Mouse (Mus musculus) left cerebral cortex, adult 11 months (tissue): ENCODE measurements around the gene Ptprf.

Experiments used
- DNase-seq: peaks from one replicate; pipeline ENCODE4 v3.0.0; 2022; ENCODE audit warnings: low spot score

Gene Ptprf

DNA sequence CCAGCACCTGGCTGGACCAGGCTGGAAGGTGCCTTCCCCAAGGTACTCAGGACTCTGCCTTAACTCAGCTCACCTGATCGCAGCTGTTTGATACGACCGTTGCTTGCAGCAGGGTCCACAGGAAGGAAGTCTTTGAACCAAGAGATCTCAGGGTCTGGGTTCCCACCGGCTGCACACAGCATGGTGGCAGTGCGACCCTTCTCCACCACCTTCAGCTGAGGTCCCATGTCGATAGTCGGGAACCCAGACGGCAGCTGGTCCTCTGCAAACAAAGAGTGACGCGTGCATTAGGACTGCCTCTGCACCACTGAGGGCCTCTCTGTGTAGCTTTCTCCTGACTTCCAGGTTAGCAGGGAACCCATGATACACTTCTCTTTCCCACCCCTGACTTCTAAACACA lies 33.8 kb downstream of the Ptprf start:
- no peak for DNase-seq

DNA sequence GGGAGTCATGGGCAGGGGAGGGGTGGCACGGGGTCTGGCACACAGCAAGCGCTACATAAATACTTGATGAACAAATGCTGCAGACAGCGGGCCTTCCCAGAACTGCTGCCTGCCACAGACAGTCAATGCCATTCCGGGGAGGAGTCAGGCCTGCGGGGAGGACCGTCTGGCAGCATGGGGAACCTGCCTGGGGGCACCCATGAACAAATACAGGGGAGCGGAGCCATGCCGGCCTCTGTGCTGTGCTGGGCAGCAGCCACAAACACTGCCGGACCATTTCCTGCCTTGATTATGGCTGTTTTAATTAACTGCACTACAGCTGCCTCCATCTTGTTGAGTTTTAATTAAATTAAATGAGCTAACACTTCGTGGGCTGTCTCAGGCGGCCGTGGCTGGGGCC lies 35.0 kb downstream of the Ptprf start:
- no peak for DNase-seq

DNA sequence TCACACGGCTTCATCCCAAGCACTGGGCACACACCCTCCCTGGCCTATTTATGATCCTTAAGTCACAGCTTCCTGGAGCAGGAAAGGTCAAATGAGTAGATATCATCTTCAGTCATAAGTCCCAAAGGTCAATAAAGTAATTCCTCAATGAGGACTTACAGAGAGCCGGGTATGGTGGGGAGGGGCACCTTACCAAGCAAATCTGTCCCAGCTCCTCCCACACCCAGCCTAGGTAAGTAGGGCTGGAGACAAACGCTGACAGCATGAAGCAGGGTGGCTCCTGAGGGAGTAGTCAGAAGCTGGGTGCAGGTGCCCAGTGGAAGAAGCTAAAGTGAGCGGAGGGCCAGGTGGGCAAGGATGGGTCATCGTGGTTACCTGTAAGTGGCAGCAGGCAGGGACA lies 36.3 kb downstream of the Ptprf start:
- DNase-seq: no peak

DNA sequence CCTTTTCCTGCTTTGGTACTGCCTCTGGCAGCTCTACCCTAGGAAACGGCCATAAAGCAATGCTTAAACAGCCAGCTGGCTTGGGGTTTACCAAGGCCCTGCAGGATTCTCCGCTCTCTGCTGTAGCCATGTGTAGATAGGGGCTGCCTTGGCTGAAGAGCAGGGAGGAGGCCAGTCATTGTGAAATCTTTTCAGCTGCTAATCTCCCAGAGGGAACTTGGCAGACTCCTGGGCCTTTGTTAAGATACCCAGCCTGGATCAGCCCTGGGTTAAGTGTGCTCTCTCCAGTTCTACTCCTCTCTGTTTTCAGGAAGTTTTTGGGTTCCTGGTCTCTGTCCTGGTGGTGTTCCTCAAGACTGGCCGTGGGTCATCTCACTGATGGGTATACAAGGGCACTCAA lies 43.9 kb downstream of the Ptprf start:
- no peak for DNase-seq

DNA sequence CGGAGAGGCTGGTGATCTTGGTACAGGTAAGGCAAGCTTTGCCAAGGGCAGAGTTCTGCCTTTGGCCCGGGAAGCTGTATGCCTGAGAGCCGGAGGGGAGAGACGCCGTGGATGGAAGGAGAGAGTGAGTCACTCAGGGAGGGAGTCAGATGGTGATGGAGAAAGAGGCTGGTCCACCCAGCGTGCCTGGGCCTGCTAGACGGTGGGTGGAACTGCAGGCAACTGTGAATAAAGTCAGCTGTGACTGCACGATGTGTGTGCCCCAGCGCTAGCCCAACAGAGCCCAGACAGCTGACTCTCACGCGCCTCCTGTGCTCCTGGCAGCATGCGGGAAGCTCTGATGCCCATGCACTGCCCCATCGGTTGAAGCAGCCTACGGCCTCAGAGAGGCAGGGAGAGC lies 45.4 kb downstream of the Ptprf start:
- peak; percentile 46 for DNase-seq

DNA sequence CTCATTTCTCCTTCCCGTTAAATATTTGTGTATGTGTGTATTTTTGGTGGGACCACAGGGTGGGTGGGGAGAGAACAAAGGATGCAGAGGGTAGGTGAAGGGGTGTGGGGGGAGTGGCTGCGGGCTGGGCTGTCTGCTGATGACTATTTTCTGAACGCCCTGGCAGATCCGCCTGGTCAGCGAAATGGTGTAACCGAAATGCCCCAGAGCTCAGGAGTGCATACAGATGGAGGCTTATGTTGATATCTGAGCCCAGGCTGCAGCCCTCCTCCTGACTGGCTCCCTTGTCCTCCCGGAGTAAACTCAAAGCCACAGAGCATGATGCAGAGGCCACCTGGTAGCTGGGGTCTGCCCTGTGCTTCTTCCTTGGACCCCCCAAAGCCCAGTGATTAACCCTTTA lies 47.4 kb downstream of the Ptprf start:
- no peak for DNase-seq

DNA sequence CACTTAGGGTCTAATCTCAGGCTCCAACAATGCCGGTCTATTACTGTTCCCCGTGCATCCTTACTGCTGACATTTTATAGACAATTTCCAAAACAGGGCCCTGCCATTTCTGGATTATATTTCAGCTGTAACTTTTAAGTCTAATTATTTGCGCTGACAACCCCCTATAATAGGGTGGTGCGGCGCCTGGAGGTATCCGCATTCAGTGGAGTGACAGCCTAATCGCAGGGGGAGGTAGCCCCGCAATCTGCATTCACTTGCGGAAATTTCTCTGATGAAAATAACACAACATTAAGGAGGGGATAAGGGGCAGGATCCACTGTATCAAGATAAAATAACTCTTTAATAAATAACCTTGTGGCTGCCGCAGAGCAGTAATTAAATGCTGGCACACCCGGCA lies 47.9 kb downstream of the Ptprf start:
- no peak for DNase-seq

DNA sequence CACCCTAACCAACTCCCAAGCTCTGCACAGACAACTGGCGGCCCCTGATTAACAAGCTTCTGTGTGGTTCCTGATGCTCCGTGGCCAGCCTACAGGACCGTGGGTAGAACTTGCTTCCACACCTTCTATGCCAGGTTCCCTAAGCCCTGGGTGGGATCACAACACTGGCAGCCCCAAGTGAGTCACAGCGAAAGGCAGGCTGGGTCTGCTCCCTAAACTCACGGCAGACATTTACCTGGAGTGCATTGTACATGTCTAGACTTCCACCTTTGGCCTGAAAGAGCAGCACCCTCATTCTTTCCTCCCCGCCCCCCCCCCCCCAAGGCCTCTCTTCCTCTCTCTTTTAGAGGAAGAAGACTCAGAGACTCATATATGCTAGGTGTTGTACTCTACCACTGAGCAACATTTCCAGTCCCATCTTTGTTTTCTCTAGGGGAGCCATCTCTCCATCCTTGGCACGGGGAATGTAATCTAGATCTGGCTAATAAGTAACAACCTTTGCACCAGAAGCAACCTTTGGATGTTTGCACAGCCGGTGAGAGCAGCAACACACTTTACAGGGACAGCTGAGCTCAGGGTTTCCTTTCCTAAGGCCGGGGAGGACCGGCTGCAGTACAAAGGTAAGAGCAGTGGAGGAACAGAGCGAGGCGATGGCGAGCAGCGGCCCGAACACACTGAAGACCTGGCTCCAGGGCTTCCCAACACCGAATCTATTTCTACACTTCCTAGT lies 51.1 kb downstream of the Ptprf start:
- DNase-seq: no peak

DNA sequence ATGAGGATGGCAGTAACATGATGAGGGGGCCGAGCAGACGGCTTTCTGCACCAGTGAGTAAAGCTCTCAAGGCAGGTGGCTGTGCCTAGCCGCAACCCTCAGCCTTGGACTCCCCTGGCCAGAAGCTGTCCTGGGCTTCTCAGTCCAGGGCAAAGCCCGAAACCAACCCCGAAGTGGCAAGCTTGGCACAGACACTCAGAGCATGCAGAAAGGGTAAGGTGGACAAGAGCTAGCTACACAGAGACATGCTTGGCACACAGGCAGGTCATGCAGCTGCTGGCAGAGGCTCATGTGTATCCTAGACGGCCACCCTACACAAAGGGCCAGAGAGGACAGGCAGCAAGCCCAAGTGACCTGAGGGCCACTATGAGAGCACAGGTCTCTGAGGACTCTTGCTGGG lies 52.5 kb downstream of the Ptprf start:
- no peak for DNase-seq

DNA sequence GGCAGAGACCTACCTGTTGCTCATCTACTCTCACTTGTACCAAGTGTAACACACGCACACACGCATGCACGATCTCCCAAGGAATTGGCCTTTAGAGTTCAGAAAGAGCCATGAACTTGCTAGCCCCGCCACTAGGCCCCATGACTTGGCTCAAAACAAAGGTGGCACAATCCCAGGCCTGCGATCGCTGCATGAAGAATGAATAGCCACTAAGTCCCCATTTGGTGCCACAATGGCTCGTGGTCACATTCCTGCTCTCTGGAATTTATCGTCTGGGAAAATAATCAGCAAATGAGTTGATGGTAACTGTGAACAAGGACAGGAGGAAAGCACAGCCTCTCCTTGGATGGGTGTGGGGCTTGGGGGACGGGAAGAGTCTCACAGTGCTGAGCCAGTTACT lies 54.3 kb downstream of the Ptprf start:
- no peak for DNase-seq

DNA sequence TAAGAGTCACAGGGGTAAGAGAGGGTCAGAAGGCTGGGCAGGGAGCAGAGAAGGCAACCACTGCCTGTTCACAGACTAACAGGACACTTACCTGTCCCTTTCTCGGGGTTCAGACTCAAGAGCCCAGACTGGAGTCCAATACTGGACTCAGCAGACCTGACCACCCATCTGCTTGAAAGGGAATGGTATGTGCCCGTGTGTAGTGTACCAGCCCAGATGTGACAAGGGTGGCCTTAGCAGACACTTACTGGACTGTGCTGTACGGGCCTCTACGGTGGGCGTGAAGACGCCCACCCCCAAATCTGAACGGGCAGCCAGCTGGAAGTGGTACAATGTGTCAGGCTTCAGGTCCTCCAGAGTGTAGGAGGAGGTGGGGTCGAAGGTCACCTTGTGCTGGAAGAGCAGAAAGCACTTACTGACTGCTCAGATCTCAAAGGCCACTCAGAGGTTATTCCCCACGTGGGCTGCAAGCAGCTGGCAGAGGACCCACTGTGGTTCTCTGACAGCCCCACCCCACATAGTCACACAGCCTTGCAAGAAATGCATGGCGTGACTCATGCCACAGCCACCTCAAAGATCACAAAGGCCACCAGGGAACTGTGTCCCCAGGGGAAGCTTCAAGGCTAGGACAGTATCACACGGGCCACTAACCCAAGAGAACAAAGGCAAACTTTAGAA lies 56.4 kb downstream of the Ptprf start:
- no peak for DNase-seq

DNA sequence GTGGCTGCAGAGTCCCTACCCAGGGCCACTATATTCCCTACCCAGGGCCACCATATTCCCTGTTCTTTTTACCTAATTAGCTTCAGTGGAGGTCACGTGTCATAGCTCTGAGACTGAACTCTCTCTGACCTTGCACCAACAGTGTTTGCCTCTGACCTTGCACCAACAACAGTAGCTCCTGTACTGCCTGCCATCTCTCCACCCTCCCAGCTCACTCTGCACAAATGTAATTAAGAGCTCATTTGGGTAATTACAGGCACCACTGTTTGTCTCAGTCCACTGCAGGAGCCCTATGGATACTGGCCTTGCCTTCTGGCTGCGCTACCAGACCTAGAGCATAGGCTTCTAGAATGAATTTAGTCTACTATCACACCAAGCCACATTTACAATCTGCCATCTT lies 57.3 kb downstream of the Ptprf start:
- no peak for DNase-seq

DNA sequence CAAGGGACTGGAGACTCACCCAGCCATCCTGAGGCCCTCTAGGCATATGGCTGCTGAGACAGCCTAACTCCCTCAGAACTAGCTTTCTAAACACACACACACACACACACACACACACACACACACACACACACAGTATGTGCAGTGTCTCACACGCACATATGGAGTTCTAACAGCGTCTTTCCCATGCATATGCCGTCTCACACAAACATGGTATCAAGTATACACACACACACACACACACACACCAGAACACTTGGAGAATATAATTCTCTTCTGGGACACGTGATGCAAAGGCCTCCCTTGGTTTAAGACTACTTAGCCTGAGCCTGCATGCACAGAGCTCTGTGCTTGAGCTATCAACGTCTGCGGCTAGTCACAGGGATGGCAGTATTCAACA lies 59.3 kb downstream of the Ptprf start:
- DNase-seq: no peak

DNA sequence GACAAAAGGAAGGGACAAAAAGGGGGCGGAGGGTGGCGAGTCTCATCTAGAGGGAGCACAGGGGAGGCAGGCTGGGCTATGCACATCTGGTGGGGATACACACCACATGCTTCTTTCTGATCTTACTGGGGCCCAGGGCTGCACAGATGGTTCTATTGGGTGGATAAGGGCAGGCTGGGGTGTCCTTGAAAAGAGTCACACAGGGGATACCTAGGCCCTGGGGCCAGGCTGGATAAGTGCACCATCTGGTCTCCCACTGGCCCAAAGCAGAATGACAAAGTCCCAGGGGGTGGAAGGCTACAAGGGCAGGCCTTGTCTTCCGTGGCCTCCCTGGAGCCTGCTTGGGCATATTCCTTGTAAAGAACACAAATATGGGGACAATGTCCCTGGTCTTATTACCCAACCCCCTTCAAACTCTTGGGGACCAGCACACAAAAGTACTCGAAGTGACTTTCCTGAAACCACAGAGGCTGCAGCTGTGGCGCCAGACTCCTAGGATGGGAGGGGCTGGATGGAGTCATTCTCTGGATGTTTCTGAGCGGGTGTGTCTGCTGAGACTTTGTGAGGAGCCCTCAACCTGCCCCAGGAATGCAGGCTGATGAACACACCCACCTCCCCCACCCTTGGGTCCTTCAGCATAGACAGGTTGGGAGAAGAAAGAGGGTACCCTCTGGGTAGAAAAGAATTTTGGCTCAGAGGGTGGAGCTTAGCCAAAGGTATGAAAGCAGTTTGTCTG lies 62.0 kb downstream of the Ptprf start:
- no peak for DNase-seq

DNA sequence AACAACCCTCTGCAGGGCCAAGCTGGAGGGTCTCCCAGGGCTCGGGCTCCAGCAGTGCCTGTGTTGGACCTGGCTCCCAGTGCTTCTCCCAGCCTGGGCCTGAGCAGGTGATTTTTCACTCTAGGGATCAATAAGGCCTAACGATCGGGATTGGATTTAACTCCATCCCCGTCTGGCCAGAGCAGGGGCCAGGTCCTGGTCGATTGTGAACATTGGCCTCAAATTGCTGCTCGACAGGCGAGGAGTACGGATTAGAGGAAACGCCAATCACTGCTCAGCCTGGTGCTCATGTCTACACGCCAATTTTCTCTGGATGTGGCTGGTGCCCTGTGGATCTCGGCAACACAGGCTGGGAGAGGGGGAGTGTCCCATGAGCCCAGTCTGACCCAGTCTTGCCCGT lies 63.8 kb downstream of the Ptprf start:
- DNase-seq: no peak

DNA sequence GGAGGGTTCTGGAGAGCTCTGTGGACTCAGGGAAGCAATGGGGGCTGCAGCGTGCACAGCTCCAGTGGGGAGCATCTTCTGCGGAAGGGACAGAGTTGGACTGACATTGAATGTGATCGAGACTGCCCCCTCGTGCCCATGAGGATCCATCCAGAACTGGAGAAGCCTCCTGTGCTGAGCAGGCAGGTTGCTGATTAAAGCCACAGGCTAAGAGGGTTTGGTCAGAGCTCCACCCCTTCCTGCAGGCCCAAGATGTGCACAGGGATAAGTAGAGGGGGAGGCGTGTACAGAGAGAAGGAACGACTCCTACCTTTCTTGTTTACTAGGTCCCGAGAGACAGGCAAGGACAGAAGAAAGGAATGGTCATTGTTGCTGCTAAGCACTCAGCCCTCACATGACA lies 69.9 kb downstream of the Ptprf start:
- no peak for DNase-seq

DNA sequence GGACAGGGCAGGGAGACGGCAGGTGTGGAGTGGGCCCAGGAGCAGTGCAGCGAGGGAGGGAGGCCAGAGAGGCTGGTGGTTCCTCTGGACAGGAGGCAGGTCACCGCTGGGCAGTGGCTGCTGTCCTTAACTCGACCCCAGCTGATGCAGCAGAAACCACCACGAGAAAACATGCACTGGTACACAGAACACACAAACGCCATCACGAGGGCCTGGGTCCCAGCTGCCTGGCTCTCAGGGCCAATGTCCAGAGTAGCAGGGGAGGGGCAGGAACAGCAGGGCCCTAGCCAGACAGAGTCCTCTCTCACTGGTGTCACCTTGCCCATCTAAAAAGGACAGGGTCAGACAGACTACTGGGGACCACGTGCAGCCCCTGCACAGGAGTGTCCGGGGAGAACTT lies 70.4 kb downstream of the Ptprf start:
- no peak for DNase-seq

DNA sequence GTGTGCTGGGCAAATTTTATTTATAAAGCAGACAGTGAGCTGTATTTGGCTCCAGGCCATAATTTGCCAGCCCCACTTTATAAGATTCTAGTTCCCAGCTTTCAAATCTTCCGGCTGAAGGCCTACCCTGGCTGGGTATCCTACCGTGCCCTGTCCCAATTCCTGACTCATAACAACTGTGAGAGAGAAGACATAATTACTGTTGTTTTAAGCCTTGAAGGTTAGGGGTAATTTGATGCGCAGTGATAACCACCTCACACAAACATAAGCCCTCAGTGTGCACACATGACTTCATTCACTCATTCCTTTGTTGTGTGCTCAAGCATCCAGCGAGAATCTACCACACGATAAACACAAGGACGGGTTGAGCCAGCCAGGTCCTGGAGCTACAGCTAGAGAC lies 71.7 kb downstream of the Ptprf start:
- no peak for DNase-seq

DNA sequence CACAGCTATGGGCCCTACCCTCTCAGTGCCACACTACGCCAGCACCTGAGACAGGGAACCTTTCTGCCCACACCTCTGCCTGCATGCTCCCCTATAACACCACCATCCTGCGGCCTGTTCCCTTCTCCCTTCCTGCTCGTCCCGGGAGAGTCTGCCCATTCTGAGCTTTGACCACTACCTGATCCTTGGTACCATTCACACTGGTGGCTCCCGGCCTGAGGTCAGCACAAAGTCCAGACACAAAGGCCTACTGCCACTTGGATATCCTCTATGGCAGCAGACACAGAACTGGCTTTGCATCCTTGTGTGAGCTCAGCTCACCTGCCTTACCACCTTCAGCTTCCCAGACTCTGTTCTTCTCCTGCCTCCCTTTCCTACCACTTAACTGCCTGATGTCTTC lies 72.7 kb downstream of the Ptprf start:
- DNase-seq: no peak

DNA sequence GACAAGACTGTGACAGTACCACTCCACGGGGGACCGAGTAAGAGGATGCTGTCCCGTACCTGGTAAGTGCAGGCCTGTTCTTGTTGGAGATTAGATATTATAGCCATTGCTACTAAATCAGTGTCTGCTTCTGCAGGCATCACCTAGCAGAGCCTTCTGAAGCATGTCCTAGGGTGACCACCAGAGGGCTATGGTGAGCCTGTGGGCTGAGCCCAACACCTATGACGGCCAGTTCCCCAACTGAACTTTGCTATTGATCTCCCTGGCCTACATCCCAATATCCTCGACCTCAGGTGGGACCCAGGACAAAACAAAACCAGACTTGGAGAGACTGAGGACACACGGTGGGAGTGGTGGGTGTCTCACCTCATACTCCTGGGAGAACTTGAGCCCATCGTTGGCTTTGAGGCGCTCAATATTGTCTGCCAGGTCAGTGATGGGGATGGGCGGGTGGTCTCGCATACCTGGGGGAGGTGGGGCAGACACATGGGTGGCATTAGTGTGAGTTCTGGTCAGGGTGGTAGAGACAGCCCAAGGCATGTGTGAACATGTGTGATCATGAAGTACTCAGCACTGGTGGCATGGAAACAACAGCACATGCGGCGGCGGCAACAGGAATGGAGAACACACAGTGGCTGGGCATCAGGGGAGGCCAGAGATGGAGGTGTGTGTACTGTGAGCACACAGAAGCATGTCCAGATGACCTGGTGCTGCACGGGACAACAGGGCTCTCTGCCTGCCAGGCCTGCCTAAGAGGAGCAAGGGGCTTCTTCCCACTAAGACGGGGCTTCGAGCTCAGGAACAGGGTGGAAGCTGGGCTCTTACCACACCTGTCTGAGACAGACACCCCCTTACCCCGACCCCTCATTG lies 74.2 kb downstream of the Ptprf start:
- peak; percentile 43 for DNase-seq

DNA sequence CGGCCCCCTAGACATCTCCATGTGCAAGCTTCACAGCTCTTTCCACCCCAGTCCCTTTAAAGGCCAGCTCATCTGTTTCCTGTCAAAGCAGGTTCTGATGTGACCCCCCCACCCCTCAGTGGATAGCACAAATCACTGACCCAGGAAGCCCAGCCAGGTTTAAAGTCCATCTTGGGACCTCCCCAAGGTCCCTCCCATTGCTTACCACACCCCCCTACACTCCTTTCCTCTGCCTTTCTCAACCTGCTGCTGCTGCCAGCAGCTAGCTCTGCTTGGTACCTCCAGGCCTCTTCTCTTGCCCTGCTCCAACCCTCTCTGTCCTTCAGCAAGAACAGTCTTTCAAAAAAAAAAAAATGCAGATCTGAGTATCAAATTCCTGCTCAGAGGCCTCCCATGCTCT lies 76.3 kb downstream of the Ptprf start:
- no peak for DNase-seq

DNA sequence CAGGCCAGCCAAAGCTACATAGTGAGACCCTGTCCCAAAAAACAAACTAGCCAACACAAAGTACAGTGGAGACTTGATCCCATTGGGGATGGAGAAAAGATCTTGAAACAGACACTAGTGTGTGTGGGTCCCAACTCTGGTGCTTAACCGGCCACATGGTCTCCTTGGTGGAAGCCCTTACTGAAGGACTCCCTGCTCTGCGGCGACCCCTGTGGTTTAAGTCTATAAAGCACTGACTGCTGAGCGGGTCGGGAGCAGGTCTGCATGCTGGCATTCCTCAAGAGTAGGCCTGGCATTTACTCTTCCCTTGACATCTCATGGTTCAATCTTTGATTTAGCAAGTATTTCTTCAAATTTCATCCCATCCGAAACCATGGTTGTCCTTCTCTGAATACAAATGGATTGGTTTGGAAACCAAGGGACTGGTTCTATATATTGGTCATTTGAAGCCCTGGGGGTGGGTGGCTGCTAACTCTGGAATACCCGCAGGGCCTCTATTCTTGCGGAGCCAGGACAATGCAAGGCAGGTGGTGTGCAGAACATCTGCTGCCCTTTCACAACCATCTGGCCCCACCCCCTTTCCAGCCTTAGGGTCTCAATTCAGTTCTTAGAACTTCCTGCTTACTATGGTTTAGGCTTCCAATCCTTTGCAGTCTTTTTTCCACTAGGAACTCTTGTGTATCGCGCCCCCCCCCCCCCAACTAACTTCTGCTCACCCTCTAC lies 84.1 kb downstream of the Ptprf start:
- no peak for DNase-seq
